8 mouse cellular contexts compared by ENCODE assay signal in genomic region chr2:156719549-156720312, GRCm38 (mm10). TPM values are rescaled to one million over a fixed set of nuclear protein-coding genes. Genes with fewer than 3 reads are reported as not detected.
DNase-seq lines count a peak whose midpoint lies in the region; ATAC-seq and TF ChIP-seq lines count a peak whose summit lies in the region.

No protein-coding gene starts in this region.

- no peaks in the 10 kb centered on the region for H3K36me3 ChIP-seq in limb, embryonic 13.5 days
- H3K36me3 ChIP-seq in stomach, embryonic 15.5 days: no peaks in the 10 kb centered on the region

- H3K27ac ChIP-seq in cerebellum, adult 2 months (ENCODE audit: insufficient read depth, low read length): peak overlapping the region; percentile 89; the same call in 1 of the 2 replicates
- peak overlapping the region; percentile 27; the same call in 1 of the 2 replicates for H3K27ac ChIP-seq in embryonic fibroblast, embryonic 13.5 days (ENCODE audit: insufficient read depth, low read length)
- 0 out of 2 replicates have a peak overlapping the region, but pooled peaks have one; percentile 85 for H3K27ac ChIP-seq in limb, embryonic 13.5 days
- peak overlapping the region; percentile 77 for H3K27ac ChIP-seq in stomach, embryonic 15.5 days

- H3K4me2 ChIP-seq in limb, embryonic 13.5 days (replicated peaks): peak overlapping the region; percentile 88
- H3K4me2 ChIP-seq in stomach, embryonic 15.5 days: peak overlapping the region; percentile 87

- H3K27me3 ChIP-seq in cerebellum, adult 2 months (ENCODE audit: control insufficient read depth, insufficient read depth, low read length): no peaks in the 10 kb centered on the region
- H3K27me3 ChIP-seq in limb, embryonic 13.5 days: no peaks in the 10 kb centered on the region
- H3K27me3 ChIP-seq in stomach, embryonic 15.5 days (replicated peaks): no peaks in the 10 kb centered on the region

- TF ChIP-seq CTCF in cerebellum, adult 2 months (IDR thresholded peaks at IDR 0.05; ENCODE audit: borderline replicate concordance, insufficient read depth, low read depth, low read length): no peak
- TF ChIP-seq CTCF in embryonic fibroblast, embryonic 13.5 days (IDR thresholded peaks at IDR 0.05; ENCODE audit: borderline replicate concordance, insufficient read depth, low read length): no peak

- peak overlapping the region; percentile 94 for H3K9ac ChIP-seq in limb, embryonic 13.5 days
- peak overlapping the region; percentile 83 for H3K9ac ChIP-seq in stomach, embryonic 15.5 days

- H3K4me3 ChIP-seq in cerebellum, adult 2 months (replicated peaks; ENCODE audit: insufficient read depth, low read depth, low read length): peak overlapping the region; percentile 88
- H3K4me3 ChIP-seq in embryonic fibroblast, embryonic 13.5 days (ENCODE audit: insufficient read depth, low read length): peak overlapping the region; percentile 60
- H3K4me3 ChIP-seq in limb, embryonic 13.5 days: peak overlapping the region; percentile 96
- peak overlapping the region; percentile 82 for H3K4me3 ChIP-seq in stomach, embryonic 15.5 days (replicated peaks)

- no peaks in the 10 kb centered on the region for H3K9me3 ChIP-seq in limb, embryonic 13.5 days
- no peaks in the 10 kb centered on the region for H3K9me3 ChIP-seq in stomach, embryonic 15.5 days

- peaks cover 35% of the 10 kb centered on the region for H3K4me1 ChIP-seq in cerebellum, adult 2 months (ENCODE audit: control insufficient read depth, insufficient read depth, low read length)
- H3K4me1 ChIP-seq in embryonic fibroblast, embryonic 13.5 days (ENCODE audit: control insufficient read depth, insufficient read depth, low read length): peaks cover 18% of the 10 kb centered on the region
- H3K4me1 ChIP-seq in limb, embryonic 13.5 days: peaks cover 59% of the 10 kb centered on the region
- peaks cover 49% of the 10 kb centered on the region for H3K4me1 ChIP-seq in stomach, embryonic 15.5 days

- ATAC-seq in limb, embryonic 13.5 days (ENCODE audit: low FRiP score, low read depth): no peak
- ATAC-seq in stomach, embryonic 15.5 days (ENCODE audit: insufficient read depth, low FRiP score, low read depth): no peak

- DNase-seq in cerebellum, adult 2 months: no peak
- no peak for DNase-seq in cerebellum, adult 11 months
- DNase-seq in 3T3-L1 (ENCODE audit: low read depth, low spot score): peak; percentile 72
- no peak for DNase-seq in right cerebral cortex, postnatal 36 days (ENCODE audit: low spot score in 2 of 2)
- no peak for DNase-seq in left cerebral cortex, adult 8-10 months (ENCODE audit: low spot score in 2 of 2)

- WGBS in cerebellum, adult 2 months: 91% methylated on average over 8 of the region's 8 CpGs
- 88% methylated on average over 8 of the region's 8 CpGs for WGBS in limb, embryonic 13.5 days
- 86% methylated on average over 8 of the region's 8 CpGs for WGBS in stomach, embryonic 15.5 days

- no peak for TF ChIP-seq POLR2A in cerebellum, adult 2 months (IDR thresholded peaks at IDR 0.05; ENCODE audit: borderline replicate concordance, insufficient read depth, low read length)
- TF ChIP-seq POLR2A in embryonic fibroblast, embryonic 13.5 days (IDR thresholded peaks at IDR 0.05; ENCODE audit: low read depth, low read length): 0 out of 2 replicates have a peak, but pooled peaks have one; percentile 40

RNA-seq across cellular contexts. Expression of gene Myl9, which starts 55.5 kb away (rescaled TPM):
- 39.2 and 40.0 TPM in 2 replicates for polyA plus RNA-seq in cerebellum, adult 2 months (2012; rRNA removed)
- polyA plus RNA-seq in embryonic fibroblast, embryonic 13.5 days (2011; ENCODE audit: insufficient read length, low read depth, missing spikeins): 830 and 1,112 TPM in 2 replicates
- polyA plus RNA-seq in limb, embryonic 13.5 days (2015; fragmentation: Nextera tagmentation; extraction: Ambion mirVana): 201 and 204 TPM in 2 replicates
- polyA plus RNA-seq in stomach, embryonic 15.5 days (2015; fragmentation: Nextera tagmentation; extraction: Ambion mirVana): 1,258 and 1,308 TPM in 2 replicates
- 10 to 100 TPM; 13.8 to 20.5 (median 16.5) TPM for total RNA-seq in left cerebral cortex, adult 8-10 months (2022)

Comparison
In these comparisons a context has a peak if more than half of its experiments do, and no peak if none do; other contexts are left out.
1. H3K27ac ChIP-seq: peak in every context shown above with its lines; median percentile 89 in cerebellum, adult 2 months; 85 in limb, embryonic 13.5 days; 77 in stomach, embryonic 15.5 days; 27 in embryonic fibroblast, embryonic 13.5 days.